Mouse (Mus musculus) embryonic facial prominence, embryonic 13.5 days (tissue): ENCODE data around the gene D630023F18Rik. TPM values are rescaled to one million over a fixed set of nuclear protein-coding genes. Genes with fewer than 3 reads are reported as not detected.

Experiments used
- ATAC-seq: fragments of 200-750 bp; cut with Nextera tagmentation; 2 replicates; pipeline ENCODE4 v1.8.0; 2017; ENCODE audit warnings: low read depth; ENCODE audit not compliant: insufficient number of reproducible peaks, insufficient read depth, low FRiP score, low TSS enrichment
- H3K27ac ChIP-seq: fragments of 300-500 bp; sonication (generic); 2 replicates; pipeline ENCODE4 v1.5.1; 2015; ENCODE audit warnings: moderate library complexity, mild to moderate bottlenecking, inconsistent platforms
- H3K27me3 ChIP-seq: fragments of 300-500 bp; sonication (generic); 2 replicates; pipeline ENCODE4 v1.6.1; 2015; ENCODE audit warnings: mild to moderate bottlenecking, inconsistent platforms
- H3K36me3 ChIP-seq: fragments of 300-500 bp; sonication (generic); 2 replicates; pipeline ENCODE4 v1.6.1; 2015; ENCODE audit warnings: mild to moderate bottlenecking, inconsistent platforms
- H3K4me1 ChIP-seq: fragments of 300-500 bp; sonication (generic); 2 replicates; pipeline ENCODE4 v1.6.1; 2015; ENCODE audit warnings: inconsistent platforms
- H3K4me2 ChIP-seq: fragments of 300-500 bp; sonication (generic); 2 replicates; pipeline ENCODE4 v1.6.1; 2015; ENCODE audit warnings: moderate library complexity, mild to moderate bottlenecking, inconsistent platforms
- H3K4me3 ChIP-seq: fragments of 300-500 bp; sonication (generic); 2 replicates; pipeline ENCODE4 v1.5.1; 2015; ENCODE audit warnings: mild to moderate bottlenecking, inconsistent platforms
- H3K9ac ChIP-seq: fragments of 300-500 bp; sonication (generic); 2 replicates; pipeline ENCODE4 v1.6.1; 2015; ENCODE audit warnings: mild to moderate bottlenecking, inconsistent platforms
- H3K9me3 ChIP-seq: fragments of 300-500 bp; sonication (generic); 2 replicates; pipeline ENCODE4 v1.6.1; 2016; ENCODE audit warnings: inconsistent platforms
- WGBS: fragments of 180-500 bp; shearing (Covaris S2); methylation state at CpG from one replicate; pipeline ENCODE4 v1.1.7; 2015; ENCODE audit warnings: mixed read lengths; 5-methylcytosine and 5-hydroxymethylcytosine counted together
- polyA plus RNA-seq: library from polyadenylated mRNA; unstranded; fragments of >200 nt; fragmentation: Nextera tagmentation; extraction: Ambion mirVana; gene quantifications from 2 replicates; pipeline ENCODE4 v1.2.1, GENCODE M21; 2015

Gene D630023F18Rik
- polyA plus RNA-seq: 0.15 and 0.80 TPM in 2 replicates

- WGBS: 25% methylated on average over 9 of the region's 9 CpGs
- H3K27me3 ChIP-seq: no peaks in the 10 kb centered on the region
- H3K4me2 ChIP-seq: peak within 1 kb of the TSS; percentile 52
- H3K4me1 ChIP-seq: no peaks in the 10 kb centered on the region
- H3K36me3 ChIP-seq: no peaks in the 10 kb centered on the region
- H3K4me3 ChIP-seq: peak within 1 kb of the TSS; percentile 27
- H3K27ac ChIP-seq: no peak within 1 kb of the TSS
- no peaks in the 10 kb centered on the region for H3K9me3 ChIP-seq
- no peak for ATAC-seq
- no peak within 1 kb of the TSS for H3K9ac ChIP-seq
Measured at GRCm38 (mm10) chr1:65122574-65123372, at the start of gene D630023F18Rik. D630023F18Rik (minus strand) TSS chr1:65123214.

GRCm38 (mm10) chr1:65171579-65171978, 48.6 kb upstream of the D630023F18Rik start:
- H3K27me3 ChIP-seq: no peaks in the 10 kb centered on the region
- H3K4me3 ChIP-seq: no peak overlapping the region
- no peak overlapping the region for H3K4me2 ChIP-seq
- no peaks in the 10 kb centered on the region for H3K9me3 ChIP-seq
- H3K4me1 ChIP-seq: peaks cover 11% of the 10 kb centered on the region
- 83% methylated on average over 4 of the region's 4 CpGs for WGBS
- ATAC-seq: no peak
- no peak overlapping the region for H3K9ac ChIP-seq
- H3K36me3 ChIP-seq: peaks cover 76% of the 10 kb centered on the region
- no peak overlapping the region for H3K27ac ChIP-seq

- Histone ChIP-seq H3K27me3 (no peaks in the 10 kb centered on the region), H3K36me3 (peaks cover 92% of the 10 kb centered on the region), H3K9me3 (no peaks in the 10 kb centered on the region), H3K4me1 (no peaks in the 10 kb centered on the region), H3K4me3 (no peak overlapping the region), H3K9ac (no peak overlapping the region), H3K4me2 (no peak overlapping the region), H3K27ac (no peak overlapping the region)
- no peak for ATAC-seq
- 90% methylated on average over 5 of the region's 5 CpGs for WGBS
Measured at GRCm38 (mm10) chr1:65169947-65170346, 46.9 kb upstream of the D630023F18Rik start.

GRCm38 (mm10) chr1:65169536-65169935, 46.5 kb upstream of the D630023F18Rik start:
- Histone ChIP-seq H3K4me3 (no peak overlapping the region), H3K9me3 (no peaks in the 10 kb centered on the region), H3K4me2 (no peak overlapping the region), H3K4me1 (no peaks in the 10 kb centered on the region), H3K27ac (no peak overlapping the region), H3K36me3 (peaks cover 93% of the 10 kb centered on the region), H3K9ac (no peak overlapping the region), H3K27me3 (no peaks in the 10 kb centered on the region)
- 91% methylated on average over 7 of the region's 7 CpGs for WGBS
- no peak for ATAC-seq

- Histone ChIP-seq H3K4me3 (no peak overlapping the region), H3K4me1 (no peaks in the 10 kb centered on the region), H3K9me3 (no peaks in the 10 kb centered on the region), H3K27me3 (no peaks in the 10 kb centered on the region), H3K36me3 (peaks cover 95% of the 10 kb centered on the region), H3K4me2 (no peak overlapping the region), H3K27ac (no peak overlapping the region), H3K9ac (no peak overlapping the region)
- no peak for ATAC-seq
- WGBS: 82% methylated on average over 1 of the region's 1 CpGs
Measured at GRCm38 (mm10) chr1:65167496-65167895, 44.5 kb upstream of the D630023F18Rik start.

GRCm38 (mm10) chr1:65162210-65162609, 39.2 kb upstream of the D630023F18Rik start:
- H3K27me3 ChIP-seq: no peaks in the 10 kb centered on the region
- H3K4me1 ChIP-seq: no peaks in the 10 kb centered on the region
- H3K36me3 ChIP-seq: peaks cover 94% of the 10 kb centered on the region
- no peak overlapping the region for H3K4me3 ChIP-seq
- H3K9me3 ChIP-seq: no peaks in the 10 kb centered on the region
- no peak overlapping the region for H3K27ac ChIP-seq
- no peak for ATAC-seq
- no peak overlapping the region for H3K9ac ChIP-seq
- WGBS: 98% methylated on average over 1 of the region's 1 CpGs
- no peak overlapping the region for H3K4me2 ChIP-seq

GRCm38 (mm10) chr1:65156111-65156510, 33.1 kb upstream of the D630023F18Rik start:
- 93% methylated on average over 5 of the region's 5 CpGs for WGBS
- Histone ChIP-seq H3K4me3 (no peak overlapping the region), H3K27ac (no peak overlapping the region), H3K36me3 (peaks cover 38% of the 10 kb centered on the region), H3K9ac (no peak overlapping the region), H3K4me2 (no peak overlapping the region), H3K4me1 (no peaks in the 10 kb centered on the region), H3K9me3 (no peaks in the 10 kb centered on the region), H3K27me3 (no peaks in the 10 kb centered on the region)
- no peak for ATAC-seq

- H3K4me2 ChIP-seq: no peak overlapping the region
- ATAC-seq: no peak
Measured at GRCm38 (mm10) chr1:65154814-65155213, 31.8 kb upstream of the D630023F18Rik start.

GRCm38 (mm10) chr1:65147971-65148370, 25.0 kb upstream of the D630023F18Rik start:
- Histone ChIP-seq H3K27ac (no peak overlapping the region), H3K27me3 (no peaks in the 10 kb centered on the region), H3K9me3 (no peaks in the 10 kb centered on the region), H3K36me3 (no peaks in the 10 kb centered on the region), H3K4me2 (no peak overlapping the region), H3K9ac (no peak overlapping the region), H3K4me1 (no peaks in the 10 kb centered on the region), H3K4me3 (no peak overlapping the region)
- no peak for ATAC-seq
- WGBS: 75% methylated on average over 3 of the region's 3 CpGs

More at GRCm38 (mm10) chr1:65154814-65155213, 31.8 kb upstream of the D630023F18Rik start:
- Histone ChIP-seq H3K36me3 (peaks cover 25% of the 10 kb centered on the region), H3K27me3 (no peaks in the 10 kb centered on the region), H3K4me1 (no peaks in the 10 kb centered on the region), H3K4me3 (no peak overlapping the region), H3K27ac (no peak overlapping the region), H3K9me3 (no peaks in the 10 kb centered on the region), H3K9ac (no peak overlapping the region)

- no peak overlapping the region for H3K27ac ChIP-seq
- H3K27me3 ChIP-seq: no peaks in the 10 kb centered on the region
- H3K4me1 ChIP-seq: no peaks in the 10 kb centered on the region
- H3K4me2 ChIP-seq: no peak overlapping the region
- 91% methylated on average over 5 of the region's 5 CpGs for WGBS
- H3K9ac ChIP-seq: no peak overlapping the region
- no peaks in the 10 kb centered on the region for H3K36me3 ChIP-seq
- H3K4me3 ChIP-seq: no peak overlapping the region
- no peak for ATAC-seq
- no peaks in the 10 kb centered on the region for H3K9me3 ChIP-seq
Measured at GRCm38 (mm10) chr1:65147326-65147725, 24.3 kb upstream of the D630023F18Rik start.

GRCm38 (mm10) chr1:65146601-65147000, 23.6 kb upstream of the D630023F18Rik start:
- no peaks in the 10 kb centered on the region for H3K27me3 ChIP-seq
- no peak overlapping the region for H3K27ac ChIP-seq
- H3K9ac ChIP-seq: no peak overlapping the region
- WGBS: 41% methylated on average over 2 of the region's 2 CpGs
- H3K4me1 ChIP-seq: no peaks in the 10 kb centered on the region
- no peak for ATAC-seq
- H3K36me3 ChIP-seq: no peaks in the 10 kb centered on the region
- no peak overlapping the region for H3K4me2 ChIP-seq
- H3K4me3 ChIP-seq: no peak overlapping the region
- no peaks in the 10 kb centered on the region for H3K9me3 ChIP-seq

- Histone ChIP-seq H3K4me1 (no peaks in the 10 kb centered on the region), H3K4me3 (no peak overlapping the region), H3K9ac (no peak overlapping the region), H3K27me3 (no peaks in the 10 kb centered on the region), H3K36me3 (no peaks in the 10 kb centered on the region), H3K27ac (no peak overlapping the region), H3K9me3 (no peaks in the 10 kb centered on the region), H3K4me2 (no peak overlapping the region)
- WGBS: 45% methylated on average over 2 of the region's 2 CpGs
- ATAC-seq: no peak
Measured at GRCm38 (mm10) chr1:65144783-65145182, 21.8 kb upstream of the D630023F18Rik start.
